Mouse (Mus musculus): ENCODE data around the gene Aldh3a2. TPM values are rescaled to one million over a fixed set of nuclear protein-coding genes. Genes with fewer than 3 reads are reported as not detected.

Aldh3a2 gene
- total and polyA plus RNA-seq, 3 experiments: 19.5 to 28.4 (median 26.3) TPM

- no peak overlapping the region for H3K27ac ChIP-seq (ENCODE audit: insufficient read depth, low read depth)
- H3K4me3 ChIP-seq (replicated peaks in 1 of 3; ENCODE audit: low read depth in 2 of 3, low read length in 2 of 3, poor library complexity in 1 of 3): no peak overlapping the region
- no peak overlapping the region for H3K4me2 ChIP-seq (ENCODE audit: insufficient read depth, low read depth, poor library complexity, severe bottlenecking)
- no peaks in the 10 kb centered on the region for H3K79me2 ChIP-seq (replicated peaks; ENCODE audit: control insufficient read depth, extremely low read depth, insufficient read depth, poor library complexity, severe bottlenecking)
- H3K36me3 ChIP-seq (replicated peaks in 1 of 2; ENCODE audit: control insufficient read depth in 1 of 2, insufficient read depth in 1 of 2, low read length in 1 of 2): no peaks in the 10 kb centered on the region
- H3K27me3 ChIP-seq (replicated peaks): peaks cover 11% of the 10 kb centered on the region
- no peak overlapping the region for H3K9ac ChIP-seq (ENCODE audit: insufficient read depth, low read depth)
- TF ChIP-seq HCFC1 (IDR thresholded peaks at IDR 0.05; ENCODE audit: low read depth, low read length) (no peak), POLR2AphosphoS2 (IDR thresholded peaks at IDR 0.05; ENCODE audit: low read depth, low read length) (no peak), CHD2 (IDR thresholded peaks at IDR 0.05; ENCODE audit: low read length) (no peak), ELF1 (IDR thresholded peaks at IDR 0.05; ENCODE audit: low read depth, low read length) (no peak), RAD21 (IDR thresholded peaks at IDR 0.05; ENCODE audit: low read depth, low read length) (no peak), ZNF384 (IDR thresholded peaks at IDR 0.05; ENCODE audit: low read depth, low read length) (no peak), ZKSCAN1 (IDR thresholded peaks at IDR 0.05; ENCODE audit: borderline replicate concordance, low read depth, low read length) (no peak), USF2 (conservative IDR thresholded peaks at IDR 0.05; ENCODE audit: low read depth, low read length) (no peak), MEF2A (IDR thresholded peaks at IDR 0.05; ENCODE audit: borderline replicate concordance, low read depth, low read length) (no peak), KAT2A (IDR thresholded peaks at IDR 0.05; ENCODE audit: insufficient replicate concordance, low read length) (no peak), PAX5 (IDR thresholded peaks at IDR 0.05; ENCODE audit: low read length) (no peak), MAFK (IDR thresholded peaks at IDR 0.05; ENCODE audit: insufficient replicate concordance, low read length) (no peak), CHD1 (IDR thresholded peaks at IDR 0.05; ENCODE audit: low read depth, low read length) (no peak), SMC3 (IDR thresholded peaks at IDR 0.05; ENCODE audit: low read depth, low read length) (no peak)
- H3K4me1 ChIP-seq (ENCODE audit: control insufficient read depth in 1 of 2, insufficient read depth in 2 of 2): no peaks in the 10 kb centered on the region; a peak in 1 of 4 replicates
- in situ Hi-C loops (cut with MboI; ENCODE audit: low pct_ligation_motif_present, low pct_unique_long_range_greater_than_20kb, low sequenced_read_pairs) (no loop called here), dilution Hi-C loops (cut with MboI; ENCODE audit: extremely low pct_ligation_motif_present, extremely low pct_unique_long_range_greater_than_20kb, low sequenced_read_pairs) (no loop called here)
- no peak for DNase-seq (ENCODE audit: extremely low read depth)
- no peaks in the 10 kb centered on the region for H3K9me3 ChIP-seq (replicated peaks; ENCODE audit: low read length)
Observed at GRCm38 (mm10) chr11:61275106-61275505, 7.8 kb upstream of the Aldh3a2 start.

GRCm38 (mm10) chr11:61274421-61274820 is 7.2 kb upstream of the Aldh3a2 start:
- DNase-seq (ENCODE audit: extremely low read depth): no peak
- H3K9ac ChIP-seq (ENCODE audit: insufficient read depth, low read depth): no peak overlapping the region
- dilution Hi-C loops (cut with MboI; ENCODE audit: extremely low pct_ligation_motif_present, extremely low pct_unique_long_range_greater_than_20kb, low sequenced_read_pairs) (no loop called here), in situ Hi-C loops (cut with MboI; ENCODE audit: low pct_ligation_motif_present, low pct_unique_long_range_greater_than_20kb, low sequenced_read_pairs) (no loop called here)
- peaks cover 16% of the 10 kb centered on the region for H3K27me3 ChIP-seq (replicated peaks)
- H3K4me2 ChIP-seq (ENCODE audit: insufficient read depth, low read depth, poor library complexity, severe bottlenecking): no peak overlapping the region
- TF ChIP-seq MYC (IDR thresholded peaks at IDR 0.05; ENCODE audit: low read depth, low read length) (no peak), TCF12 (IDR thresholded peaks at IDR 0.05; ENCODE audit: low read depth, low read length) (no peak), POLR2AphosphoS2 (IDR thresholded peaks at IDR 0.05; ENCODE audit: low read depth, low read length) (no peak), RAD21 (IDR thresholded peaks at IDR 0.05; ENCODE audit: low read depth, low read length) (no peak), POLR2A (IDR thresholded peaks at IDR 0.05; ENCODE audit: low read depth, low read length) (no peak), ZMIZ1 (IDR thresholded peaks at IDR 0.05; ENCODE audit: low read depth, low read length) (no peak), NELFE (IDR thresholded peaks at IDR 0.05; ENCODE audit: low read depth, low read length) (no peak), KAT2A (IDR thresholded peaks at IDR 0.05; ENCODE audit: insufficient replicate concordance, low read length) (no peak), PAX5 (IDR thresholded peaks at IDR 0.05; ENCODE audit: low read length) (no peak), MAZ (IDR thresholded peaks at IDR 0.05; ENCODE audit: low read depth, low read length) (no peak), BHLHE40 (IDR thresholded peaks at IDR 0.05; ENCODE audit: low read depth, low read length) (no peak), MEF2A (IDR thresholded peaks at IDR 0.05; ENCODE audit: borderline replicate concordance, low read depth, low read length) (no peak)
- no peaks in the 10 kb centered on the region; a peak in 1 of 4 replicates for H3K4me1 ChIP-seq (ENCODE audit: control insufficient read depth in 1 of 2, insufficient read depth in 2 of 2)
- no peak overlapping the region for H3K27ac ChIP-seq (ENCODE audit: insufficient read depth, low read depth)
- no peaks in the 10 kb centered on the region for H3K36me3 ChIP-seq (replicated peaks in 1 of 2; ENCODE audit: control insufficient read depth in 1 of 2, insufficient read depth in 1 of 2, low read length in 1 of 2)
- no peak overlapping the region for H3K4me3 ChIP-seq (replicated peaks in 1 of 3; ENCODE audit: low read depth in 2 of 3, low read length in 2 of 3, poor library complexity in 1 of 3)
- H3K79me2 ChIP-seq (replicated peaks; ENCODE audit: control insufficient read depth, extremely low read depth, insufficient read depth, poor library complexity, severe bottlenecking): no peaks in the 10 kb centered on the region
- H3K9me3 ChIP-seq (replicated peaks; ENCODE audit: low read length): no peaks in the 10 kb centered on the region
